Mouse (Mus musculus) lung, postnatal 36 days (tissue): ENCODE measurements around the gene Fermt2.
"Not testable (repeated sequence)": the region's sequence is repeated elsewhere in the genome, so short reads cannot be mapped to it uniquely, and the experiment has no call there.

Source experiments
- DNase-seq: peaks from one replicate; pipeline ENCODE4 v3.0.0; 2022; ENCODE audit warnings: mixed read lengths

The Fermt2 gene

DNA sequence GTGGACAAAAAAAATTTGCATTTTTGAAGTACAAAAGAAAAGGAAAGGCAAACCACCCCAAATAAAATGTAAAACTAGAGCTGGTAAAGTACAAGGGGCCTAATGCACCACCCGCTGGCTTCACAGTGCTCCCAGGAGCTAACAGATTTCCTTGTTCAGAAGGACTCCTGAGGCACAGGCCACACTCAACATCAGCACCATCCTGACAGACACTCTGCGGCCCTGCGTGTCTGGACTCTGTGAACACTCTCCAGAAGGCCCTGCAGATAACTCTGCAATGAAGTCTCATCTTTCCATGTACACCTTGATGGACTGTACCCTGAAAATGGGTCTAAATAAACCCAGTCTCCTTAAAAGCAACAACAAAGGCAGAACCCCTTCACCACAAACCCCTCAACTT, 22.5 kb downstream of the Fermt2 start:
- no peak for DNase-seq

GRCm38 (mm10) chr14:45507032-45507431, 22.9 kb downstream of the Fermt2 start:
- peak; percentile 52 for DNase-seq

GRCm38 (mm10) chr14:45506165-45506564, 23.8 kb downstream of the Fermt2 start:
- no peak for DNase-seq

- DNase-seq: no peak
Measured at GRCm38 (mm10) chr14:45504422-45505113, 25.4 kb downstream of the Fermt2 start.

DNA sequence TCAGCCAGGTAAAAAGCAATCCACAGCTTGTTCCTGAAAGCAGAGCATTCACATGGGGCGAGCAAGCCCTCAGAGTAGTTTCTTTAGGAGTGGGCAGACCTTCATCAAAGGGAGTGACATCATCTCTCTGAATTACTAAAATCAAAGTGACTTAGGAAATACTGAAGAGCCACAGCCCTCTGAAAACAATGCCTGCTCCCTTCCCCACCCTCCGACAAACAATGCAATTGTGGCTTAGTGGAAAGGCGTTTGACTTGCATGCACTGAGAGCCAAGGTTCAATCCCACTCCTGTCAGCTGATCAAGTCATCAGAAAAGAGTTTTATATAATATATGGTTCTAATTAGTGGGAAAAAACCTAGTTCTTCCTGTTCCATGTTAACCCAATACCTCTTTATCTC, 26.0 kb downstream of the Fermt2 start:
- no peak for DNase-seq

DNA sequence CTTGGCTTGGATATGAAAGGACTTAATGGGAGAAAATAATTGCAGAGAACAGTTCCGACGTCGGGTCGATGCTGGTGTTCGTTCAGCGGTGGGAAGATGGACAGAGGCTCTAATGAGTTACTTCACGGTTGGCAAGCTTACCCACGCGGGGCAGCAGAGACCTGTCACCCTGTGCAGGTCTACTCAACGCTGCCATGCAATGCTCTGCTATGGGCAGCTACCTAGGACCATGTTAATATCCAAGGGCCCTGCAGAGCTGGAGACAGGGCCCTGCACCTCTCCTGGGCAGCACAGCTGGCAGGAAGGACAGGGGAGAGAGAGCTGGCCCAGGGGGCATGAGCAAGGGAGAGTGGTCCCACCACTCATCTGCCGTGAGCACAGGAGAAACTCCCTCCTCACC, 29.9 kb downstream of the Fermt2 start:
- no peak for DNase-seq

- DNase-seq: no peak
Measured at GRCm38 (mm10) chr14:45497116-45497515, 32.8 kb downstream of the Fermt2 start.

DNA sequence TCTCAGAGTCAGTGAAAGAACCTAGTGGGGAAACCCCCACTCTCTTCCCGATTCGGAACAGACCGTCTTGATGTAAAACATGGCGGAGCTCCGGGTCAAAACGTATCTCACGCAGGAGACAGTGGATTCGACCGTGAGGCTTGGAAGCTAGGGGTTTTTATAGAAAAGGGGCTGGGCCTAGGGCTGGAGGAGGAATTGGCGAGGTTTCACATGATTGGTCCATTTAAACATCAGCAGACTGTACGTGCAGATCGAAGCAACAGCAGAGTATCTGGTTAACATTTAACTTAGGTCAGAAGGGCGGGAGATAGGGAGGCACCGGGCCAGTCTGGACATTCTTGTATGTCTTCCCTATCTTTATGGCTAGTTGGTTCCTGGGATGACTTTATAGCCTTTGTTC, 34.1 kb downstream of the Fermt2 start:
- not testable (repeated sequence) for DNase-seq

- no peak for DNase-seq
Measured at GRCm38 (mm10) chr14:45493891-45494290, 36.0 kb downstream of the Fermt2 start.

GRCm38 (mm10) chr14:45492668-45493067, 37.2 kb downstream of the Fermt2 start:
- no peak for DNase-seq

GRCm38 (mm10) chr14:45492038-45492437, 37.9 kb downstream of the Fermt2 start:
- DNase-seq: peak; percentile 56

DNA sequence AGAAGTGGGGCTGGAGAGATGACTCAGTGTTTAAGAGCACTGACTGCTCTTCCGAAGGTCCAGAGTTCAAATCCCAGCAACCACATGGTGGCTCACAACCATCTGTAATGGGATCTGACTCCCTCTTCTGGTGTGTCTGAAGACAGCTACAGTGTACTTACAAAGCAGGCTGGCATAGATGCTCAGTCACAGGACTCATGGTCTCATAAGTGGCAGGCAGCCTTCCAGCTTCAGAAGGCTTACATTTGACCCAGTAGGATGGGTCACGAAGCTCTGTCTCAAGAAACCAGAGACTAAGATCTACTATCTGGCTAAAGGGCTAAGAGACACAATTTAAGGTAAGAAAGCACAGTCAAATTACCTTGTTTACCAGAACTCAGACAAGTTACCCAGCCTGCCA, 42.7 kb downstream of the Fermt2 start:
- DNase-seq: not testable (repeated sequence)

- not testable (repeated sequence) for DNase-seq
Measured at GRCm38 (mm10) chr14:45483361-45483760, 46.6 kb downstream of the Fermt2 start.

GRCm38 (mm10) chr14:45478977-45479806, 50.7 kb downstream of the Fermt2 start:
- no peak for DNase-seq

- no peak for DNase-seq
Measured at GRCm38 (mm10) chr14:45478515-45478914, 51.4 kb downstream of the Fermt2 start.

GRCm38 (mm10) chr14:45477651-45478050, 52.3 kb downstream of the Fermt2 start:
- peak; percentile 82 for DNase-seq

DNA sequence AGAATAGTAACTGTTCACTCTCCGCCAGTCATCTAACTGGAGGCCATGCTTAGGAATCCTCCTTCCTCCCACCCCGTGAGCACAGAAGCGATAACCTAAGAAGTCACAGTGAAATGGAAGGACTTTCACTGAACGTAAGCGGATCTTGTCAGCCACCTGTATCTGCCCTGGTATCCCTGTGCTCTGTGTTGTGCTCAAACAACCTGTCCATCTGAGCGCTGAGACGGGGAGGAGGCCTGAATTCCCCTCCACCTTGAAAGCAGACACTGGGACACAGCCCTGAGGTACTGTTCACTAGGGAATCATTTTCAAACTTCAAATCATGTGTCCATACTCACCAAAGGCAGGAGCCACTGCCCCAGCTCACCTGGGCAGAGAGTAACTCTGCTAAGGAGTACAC, 52.9 kb downstream of the Fermt2 start:
- no peak for DNase-seq

GRCm38 (mm10) chr14:45472536-45472935, 57.4 kb downstream of the Fermt2 start:
- no peak for DNase-seq

- DNase-seq: no peak
Measured at GRCm38 (mm10) chr14:45469446-45469845, 60.5 kb downstream of the Fermt2 start.

DNA sequence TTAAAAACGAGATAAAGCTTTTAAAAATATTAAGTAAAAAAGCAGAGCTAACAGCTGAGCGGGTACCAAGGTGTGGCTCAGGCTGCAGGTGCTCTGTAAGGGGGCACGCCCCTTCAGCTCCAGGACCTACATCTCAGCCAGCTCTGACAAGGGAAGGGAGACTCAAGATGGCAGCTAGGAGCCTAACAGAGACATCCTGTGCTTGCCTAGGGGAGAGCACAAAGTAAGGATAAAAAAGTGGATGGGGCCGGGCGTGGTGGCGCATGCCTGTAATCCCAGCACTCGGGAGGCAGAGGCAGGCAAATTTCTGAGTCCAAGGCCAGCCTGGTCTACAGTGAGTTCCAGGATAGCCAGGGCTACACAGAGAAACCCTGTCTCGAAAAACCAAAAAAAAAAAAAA, 63.5 kb downstream of the Fermt2 start:
- DNase-seq: not testable (repeated sequence)

GRCm38 (mm10) chr14:45464036-45465035, 65.6 kb downstream of the Fermt2 start:
- DNase-seq: no peak

DNA sequence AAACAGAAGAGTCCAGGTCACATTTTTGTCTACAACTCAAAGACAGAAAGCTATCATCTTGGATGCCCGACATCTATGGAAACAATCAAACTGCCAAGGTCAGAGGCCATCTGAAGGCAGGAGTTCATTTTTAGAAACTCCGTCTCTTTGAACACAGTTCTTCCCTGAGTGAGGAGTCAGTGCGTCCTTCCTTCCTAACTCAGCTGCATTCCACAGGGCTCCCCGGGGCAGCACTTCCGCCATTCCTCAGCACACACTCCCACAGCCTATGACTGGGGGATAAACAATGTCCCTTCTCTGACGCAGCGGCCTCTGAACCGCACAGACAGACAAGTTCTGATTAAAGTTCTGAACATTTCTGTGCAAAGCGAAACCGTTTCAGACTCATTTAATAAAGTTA, 66.3 kb downstream of the Fermt2 start:
- DNase-seq: peak; percentile 81
